In genomic region chr5:115430187-115430960, GRCm38 (mm10) we compare ENCODE assay signal across 8 mouse cellular contexts. TPM values are rescaled to one million over a fixed set of nuclear protein-coding genes. Genes with fewer than 3 reads are reported as not detected.
DNase-seq lines count a peak whose midpoint lies in the region; ATAC-seq lines count a peak whose summit lies in the region.

No protein-coding gene starts in this region.

- ATAC-seq in heart, embryonic 14.5 days (ENCODE audit: insufficient number of reproducible peaks, insufficient read depth, low FRiP score, low read depth), result no peak
- ATAC-seq in hindbrain, embryonic 13.5 days (ENCODE audit: low FRiP score), result 0 out of 2 replicates have a peak, but pooled peaks have one; percentile 2
- no peak for ATAC-seq in midbrain, embryonic 12.5 days (ENCODE audit: low FRiP score, low read depth)

- H3K27me3 ChIP-seq in heart, embryonic 14.5 days (ENCODE audit: control insufficient read depth, insufficient read depth, low read length), result peaks cover 23% of the 10 kb centered on the region
- no peaks in the 10 kb centered on the region for H3K27me3 ChIP-seq in hindbrain, embryonic 13.5 days
- H3K27me3 ChIP-seq in midbrain, embryonic 12.5 days, result no peaks in the 10 kb centered on the region

- 3% methylated on average over 56 of the region's 73 CpGs for WGBS in heart, embryonic 14.5 days
- under 1% methylated on average over 54 of the region's 73 CpGs for WGBS in hindbrain, embryonic 13.5 days
- under 1% methylated on average over 39 of the region's 73 CpGs for WGBS in midbrain, embryonic 12.5 days

- no peak for DNase-seq in heart, adult 8-10 months (ENCODE audit: low spot score)
- DNase-seq in ovary, postnatal 14 days (ENCODE audit: low spot score), result no peak
- no peak for DNase-seq in layer of hippocampus, adult 9-11 months
- DNase-seq in urinary bladder, postnatal 10 days (ENCODE audit: low spot score), result no peak

- H3K4me2 ChIP-seq in heart, embryonic 14.5 days (ENCODE audit: low read length), result peak overlapping the region; percentile 98
- peak overlapping the region; percentile 92 for H3K4me2 ChIP-seq in hindbrain, embryonic 13.5 days
- peak overlapping the region; percentile 94 for H3K4me2 ChIP-seq in midbrain, embryonic 12.5 days (replicated peaks)

- H3K27ac ChIP-seq in heart, embryonic 14.5 days (replicated peaks in 1 of 2; ENCODE audit: control insufficient read depth in 1 of 2, insufficient read depth in 1 of 2, low read depth in 2 of 2, low read length in 2 of 2), result no peak overlapping the region
- H3K27ac ChIP-seq in brown adipose tissue, adult 24 weeks (replicated peaks; ENCODE audit: low read depth, low read length), result no peak overlapping the region
- H3K27ac ChIP-seq in hindbrain, embryonic 13.5 days, result peak overlapping the region; percentile 100
- H3K27ac ChIP-seq in midbrain, embryonic 12.5 days (replicated peaks), result peak overlapping the region; percentile 99

- H3K36me3 ChIP-seq in heart, embryonic 14.5 days (ENCODE audit: control insufficient read depth, insufficient read depth, low read length), result no peaks in the 10 kb centered on the region
- H3K36me3 ChIP-seq in hindbrain, embryonic 13.5 days, result peaks cover 8% of the 10 kb centered on the region; the same call in 1 of the 2 replicates
- peaks cover 26% of the 10 kb centered on the region; the same call in 1 of the 2 replicates for H3K36me3 ChIP-seq in midbrain, embryonic 12.5 days

- H3K4me3 ChIP-seq in heart, embryonic 14.5 days (ENCODE audit: control insufficient read depth in 1 of 2, insufficient read depth in 1 of 2, low read depth in 1 of 2, low read length in 2 of 2), result peak overlapping the region; percentile 82 to 83
- peak overlapping the region; percentile 44 for H3K4me3 ChIP-seq in brown adipose tissue, adult 24 weeks (ENCODE audit: insufficient read depth, low read depth, low read length)
- peak overlapping the region; percentile 96 for H3K4me3 ChIP-seq in hindbrain, embryonic 13.5 days
- H3K4me3 ChIP-seq in midbrain, embryonic 12.5 days, result peak overlapping the region; percentile 100

- H3K9ac ChIP-seq in heart, embryonic 14.5 days (ENCODE audit: low read length), result peak overlapping the region; percentile 89
- peak overlapping the region; percentile 100 for H3K9ac ChIP-seq in hindbrain, embryonic 13.5 days
- H3K9ac ChIP-seq in midbrain, embryonic 12.5 days (replicated peaks), result peak overlapping the region; percentile 100

- H3K4me1 ChIP-seq in heart, embryonic 14.5 days (ENCODE audit: control insufficient read depth in 2 of 2, insufficient read depth in 2 of 2, low read length in 2 of 2), result peaks cover 14 to 16% of the 10 kb centered on the region in 2 experiments; a peak in 2 of 4 replicates
- H3K4me1 ChIP-seq in brown adipose tissue, adult 24 weeks (ENCODE audit: control insufficient read depth, insufficient read depth, insufficient read length, low read length), result no peaks in the 10 kb centered on the region
- H3K4me1 ChIP-seq in hindbrain, embryonic 13.5 days (replicated peaks), result peaks cover 67% of the 10 kb centered on the region
- H3K4me1 ChIP-seq in midbrain, embryonic 12.5 days, result peaks cover 58% of the 10 kb centered on the region

- H3K9me3 ChIP-seq in heart, embryonic 14.5 days (ENCODE audit: control insufficient read depth, low read length), result no peaks in the 10 kb centered on the region
- H3K9me3 ChIP-seq in hindbrain, embryonic 13.5 days, result no peaks in the 10 kb centered on the region
- no peaks in the 10 kb centered on the region for H3K9me3 ChIP-seq in midbrain, embryonic 12.5 days

RNA-seq across cellular contexts. Expression of gene Msi1, which starts 1.0 kb away (rescaled TPM):
- polyA plus RNA-seq in heart, embryonic 14.5 days (2014; fragmentation: Nextera tagmentation; extraction: Ambion mirVana), result 2.7 and 3.3 TPM in 2 replicates
- under 1 TPM; 0.16 to 0.52 (median 0.25) TPM for total RNA-seq in heart, adult 8-10 months (2022)
- polyA plus RNA-seq in brown adipose tissue, adult 24 weeks (2012; ENCODE audit: insufficient read depth, insufficient read length, missing spikeins), result 1.1 TPM in 1 of 2 replicates, not detected in the other
- polyA plus RNA-seq in hindbrain, embryonic 13.5 days (2015; fragmentation: Nextera tagmentation; extraction: Ambion mirVana), result 71.8 and 76.9 TPM in 2 replicates
- 211 and 227 TPM in 2 replicates for polyA plus RNA-seq in midbrain, embryonic 12.5 days (2016; fragmentation: Nextera tagmentation; extraction: Ambion mirVana)

RNA-seq across cellular contexts. Expression of gene Pla2g1b, which starts 35.7 kb away (rescaled TPM):
- polyA plus RNA-seq in heart, embryonic 14.5 days (2014; fragmentation: Nextera tagmentation; extraction: Ambion mirVana), result not detected in 2 replicates
- total RNA-seq in heart, adult 8-10 months (2022), result not detected
- not detected in 2 replicates for polyA plus RNA-seq in brown adipose tissue, adult 24 weeks (2012; ENCODE audit: insufficient read depth, insufficient read length, missing spikeins)
- polyA plus RNA-seq in hindbrain, embryonic 13.5 days (2015; fragmentation: Nextera tagmentation; extraction: Ambion mirVana), result not detected in 2 replicates
- polyA plus RNA-seq in midbrain, embryonic 12.5 days (2016; fragmentation: Nextera tagmentation; extraction: Ambion mirVana), result not detected in 2 replicates

RNA-seq across cellular contexts. Expression of gene Sirt4, which starts 54.2 kb away (rescaled TPM):
- 19.2 and 22.5 TPM in 2 replicates for polyA plus RNA-seq in heart, embryonic 14.5 days (2014; fragmentation: Nextera tagmentation; extraction: Ambion mirVana)
- total RNA-seq in heart, adult 8-10 months (2022), result 10 to 100 TPM; 17.9 to 21.4 (median 19.6) TPM
- polyA plus RNA-seq in brown adipose tissue, adult 24 weeks (2012; ENCODE audit: insufficient read depth, insufficient read length, missing spikeins), result 11.4 and 18.4 TPM in 2 replicates
- polyA plus RNA-seq in hindbrain, embryonic 13.5 days (2015; fragmentation: Nextera tagmentation; extraction: Ambion mirVana), result 30.0 TPM in 2 replicates
- polyA plus RNA-seq in midbrain, embryonic 12.5 days (2016; fragmentation: Nextera tagmentation; extraction: Ambion mirVana), result 24.2 and 26.2 TPM in 2 replicates

Comparison
In these comparisons a context has a peak if more than half of its experiments do, and no peak if none do; other contexts are left out.
1. H3K27ac ChIP-seq: peak in hindbrain, embryonic 13.5 days (single experiment) and midbrain, embryonic 12.5 days (single experiment); none in heart, embryonic 14.5 days (0 of 2) and brown adipose tissue, adult 24 weeks (single experiment).
2. H3K4me3 ChIP-seq: peak in every context shown above with its lines; median percentile 100 in midbrain, embryonic 12.5 days; 96 in hindbrain, embryonic 13.5 days; 82 in heart, embryonic 14.5 days; 44 in brown adipose tissue, adult 24 weeks.
3. RNA of gene Msi1, which starts 1.0 kb away (polyA plus RNA-seq): 211 to 227 TPM in midbrain, embryonic 12.5 days and 71.8 to 76.9 TPM in hindbrain, embryonic 13.5 days; 2.7 to 3.3 TPM in heart, embryonic 14.5 days and 1.1 TPM in brown adipose tissue, adult 24 weeks; every median in the first group is over 10 times any median in the second.
4. Peak in every context shown above with its lines, with median percentiles within 50 percentile points of each other: H3K4me2 ChIP-seq and H3K9ac ChIP-seq.